Mouse (Mus musculus): ENCODE data around the gene Gdf15. TPM values are rescaled to one million over a fixed set of nuclear protein-coding genes. Genes with fewer than 3 reads are reported as not detected.
A peak's percentile ranks its signal among the peaks of the same experiment; 100 is the strongest.

Gene Gdf15
- polyA plus RNA-seq, 1 experiment: 11.2 TPM

- peak overlapping the region; percentile 96 for H3K27ac ChIP-seq (ENCODE audit: insufficient read depth, low read depth, low read length)
- no peaks in the 10 kb centered on the region for H3K27me3 ChIP-seq (replicated peaks; ENCODE audit: control insufficient read depth, insufficient read depth, low read length)
- H3K4me3 ChIP-seq (ENCODE audit: insufficient read depth, low read depth, low read length): no peak overlapping the region
- DNase-seq: peak; percentile 43
- TF ChIP-seq CTCF (conservative IDR thresholded peaks at IDR 0.05; ENCODE audit: insufficient read depth, insufficient read length, low read depth, low read length): no peak
- TF ChIP-seq POLR2A (IDR thresholded peaks at IDR 0.05; ENCODE audit: low read depth, low read length): no peak
- 36% methylated on average over 4 of the region's 4 CpGs for WGBS
- H3K36me3 ChIP-seq (ENCODE audit: control insufficient read depth, insufficient read depth, low read length): no peaks in the 10 kb centered on the region
- peaks cover 41% of the 10 kb centered on the region for H3K4me1 ChIP-seq (ENCODE audit: control insufficient read depth, insufficient read depth, low read length)
These were observed 42.5 kb upstream of the Gdf15 start for GRCm38 (mm10) chr8:70674716-70675115.

DNA sequence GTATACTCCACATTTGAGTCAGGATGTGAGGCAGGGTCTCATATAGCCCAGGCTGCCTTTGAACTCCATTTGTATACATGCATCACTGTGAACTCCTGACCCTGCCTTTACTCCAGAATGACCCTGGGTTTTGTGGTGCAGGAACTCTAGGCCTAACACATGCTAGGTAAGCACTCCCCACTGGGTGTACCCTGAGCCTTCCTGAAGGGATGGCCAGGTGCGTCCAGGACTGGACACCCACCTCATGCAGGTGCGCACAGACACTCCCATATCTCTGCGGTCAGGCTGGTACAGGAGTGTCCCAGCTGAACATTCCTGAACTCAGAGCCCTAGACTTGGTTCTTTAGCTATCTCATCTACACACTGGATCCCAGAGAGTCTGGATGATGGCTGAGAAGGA lies 41.9 kb upstream of the Gdf15 start:
- H3K36me3 ChIP-seq (ENCODE audit: control insufficient read depth, insufficient read depth, low read length): no peaks in the 10 kb centered on the region
- H3K27ac ChIP-seq (ENCODE audit: insufficient read depth, low read depth, low read length): peak overlapping the region; percentile 96
- TF ChIP-seq POLR2A (IDR thresholded peaks at IDR 0.05; ENCODE audit: low read depth, low read length) (no peak), CTCF (conservative IDR thresholded peaks at IDR 0.05; ENCODE audit: insufficient read depth, insufficient read length, low read depth, low read length) (no peak)
- H3K4me1 ChIP-seq (ENCODE audit: control insufficient read depth, insufficient read depth, low read length): peaks cover 35% of the 10 kb centered on the region
- WGBS: 74% methylated on average over 3 of the region's 3 CpGs
- DNase-seq: no peak
- H3K27me3 ChIP-seq (replicated peaks; ENCODE audit: control insufficient read depth, insufficient read depth, low read length): no peaks in the 10 kb centered on the region
- peak overlapping the region; percentile 74 for H3K4me3 ChIP-seq (ENCODE audit: insufficient read depth, low read depth, low read length)

GRCm38 (mm10) chr8:70673079-70673856 lies 41.0 kb upstream of the Gdf15 start, which contains the start of gene Lsm4:
Lsm4 (plus strand) TSS chr8:70673248.
- no peaks in the 10 kb centered on the region for H3K27me3 ChIP-seq (replicated peaks; ENCODE audit: control insufficient read depth, insufficient read depth, low read length)
- peak; percentile 99 for DNase-seq
- WGBS: under 1% methylated on average over 60 of the region's 60 CpGs
- no peaks in the 10 kb centered on the region for H3K36me3 ChIP-seq (ENCODE audit: control insufficient read depth, insufficient read depth, low read length)
- H3K4me1 ChIP-seq (ENCODE audit: control insufficient read depth, insufficient read depth, low read length): peaks cover 31% of the 10 kb centered on the region
- peak; percentile 87 for TF ChIP-seq CTCF (conservative IDR thresholded peaks at IDR 0.05; ENCODE audit: insufficient read depth, insufficient read length, low read depth, low read length)
- peak; percentile 22 for TF ChIP-seq POLR2A (IDR thresholded peaks at IDR 0.05; ENCODE audit: low read depth, low read length)
- H3K27ac ChIP-seq (ENCODE audit: insufficient read depth, low read depth, low read length): peak within 1 kb of the TSS; percentile 96
- H3K4me3 ChIP-seq (ENCODE audit: insufficient read depth, low read depth, low read length): peak within 1 kb of the TSS; percentile 74

DNA sequence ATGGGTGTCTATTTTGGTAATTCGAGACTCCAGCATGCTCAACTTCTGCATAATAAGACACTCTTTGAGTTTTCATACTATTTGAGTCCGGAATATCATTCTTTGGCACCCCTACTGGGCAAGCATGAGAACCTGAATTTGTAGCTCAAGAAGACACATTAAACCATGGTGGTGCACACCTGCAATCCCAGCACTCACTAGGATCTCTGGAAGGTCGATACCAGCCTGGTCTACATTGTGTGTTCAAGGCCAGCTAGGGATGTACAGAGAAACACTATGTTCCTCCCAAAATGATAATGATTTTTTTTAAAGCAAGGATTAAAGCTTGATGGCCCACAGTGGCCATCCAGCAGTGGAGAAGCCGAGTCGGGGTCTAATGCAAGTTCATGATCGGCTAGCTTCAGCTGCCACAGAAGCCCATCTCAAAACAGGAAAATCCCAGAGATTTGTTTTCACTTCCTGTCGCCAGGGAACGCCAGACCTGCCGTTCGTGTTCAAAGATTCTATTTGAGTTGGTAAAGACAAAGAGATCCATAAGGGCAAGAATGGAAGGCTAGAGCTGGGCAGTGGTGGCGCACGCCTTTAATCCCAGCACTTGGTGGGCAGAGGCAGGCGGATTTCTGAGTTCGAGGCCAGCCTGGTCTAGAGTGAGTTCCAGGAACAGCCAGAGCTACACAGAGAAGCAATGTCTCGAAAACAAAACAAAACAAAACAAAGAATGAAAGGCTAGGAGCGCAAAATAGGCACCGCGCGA lies 40.2 kb upstream of the Gdf15 start:
- 32% methylated on average over 19 of the region's 19 CpGs for WGBS
- no peaks in the 10 kb centered on the region for H3K36me3 ChIP-seq (ENCODE audit: control insufficient read depth, insufficient read depth, low read length)
- DNase-seq: no peak
- peak overlapping the region; percentile 27; the same call in 1 of the 2 replicates for H3K4me3 ChIP-seq (ENCODE audit: insufficient read depth, low read depth, low read length)
- H3K27me3 ChIP-seq (replicated peaks; ENCODE audit: control insufficient read depth, insufficient read depth, low read length): no peaks in the 10 kb centered on the region
- no peak for TF ChIP-seq POLR2A (IDR thresholded peaks at IDR 0.05; ENCODE audit: low read depth, low read length)
- no peak for TF ChIP-seq CTCF (conservative IDR thresholded peaks at IDR 0.05; ENCODE audit: insufficient read depth, insufficient read length, low read depth, low read length)
- peak overlapping the region; percentile 88 for H3K27ac ChIP-seq (ENCODE audit: insufficient read depth, low read depth, low read length)
- H3K4me1 ChIP-seq (ENCODE audit: control insufficient read depth, insufficient read depth, low read length): peaks cover 26% of the 10 kb centered on the region

GRCm38 (mm10) chr8:70671615-70672324 lies 39.5 kb upstream of the Gdf15 start:
- Histone ChIP-seq H3K27ac (ENCODE audit: insufficient read depth, low read depth, low read length) (peak overlapping the region; percentile 88), H3K4me1 (ENCODE audit: control insufficient read depth, insufficient read depth, low read length) (peaks cover 26% of the 10 kb centered on the region), H3K36me3 (ENCODE audit: control insufficient read depth, insufficient read depth, low read length) (no peaks in the 10 kb centered on the region), H3K4me3 (ENCODE audit: insufficient read depth, low read depth, low read length) (no peak overlapping the region), H3K27me3 (replicated peaks; ENCODE audit: control insufficient read depth, insufficient read depth, low read length) (no peaks in the 10 kb centered on the region)
- DNase-seq: peak; percentile 73
- TF ChIP-seq POLR2A (IDR thresholded peaks at IDR 0.05; ENCODE audit: low read depth, low read length) (no peak), CTCF (conservative IDR thresholded peaks at IDR 0.05; ENCODE audit: insufficient read depth, insufficient read length, low read depth, low read length) (no peak)
- WGBS: 46% methylated on average over 10 of the region's 10 CpGs

- peak; percentile 84 for DNase-seq
- no peak overlapping the region for H3K4me3 ChIP-seq (ENCODE audit: insufficient read depth, low read depth, low read length)
- no peaks in the 10 kb centered on the region for H3K27me3 ChIP-seq (replicated peaks; ENCODE audit: control insufficient read depth, insufficient read depth, low read length)
- H3K36me3 ChIP-seq (ENCODE audit: control insufficient read depth, insufficient read depth, low read length): no peaks in the 10 kb centered on the region
- peaks cover 16% of the 10 kb centered on the region; the same call in 1 of the 2 replicates for H3K4me1 ChIP-seq (ENCODE audit: control insufficient read depth, insufficient read depth, low read length)
- TF ChIP-seq POLR2A (IDR thresholded peaks at IDR 0.05; ENCODE audit: low read depth, low read length) (no peak), CTCF (conservative IDR thresholded peaks at IDR 0.05; ENCODE audit: insufficient read depth, insufficient read length, low read depth, low read length) (no peak)
- 36% methylated on average over 5 of the region's 5 CpGs for WGBS
- H3K27ac ChIP-seq (ENCODE audit: insufficient read depth, low read depth, low read length): peak overlapping the region; percentile 56
These were observed 34.8 kb upstream of the Gdf15 start for GRCm38 (mm10) chr8:70667071-70667470.
